Mouse (Mus musculus): ENCODE results near the gene Sfxn5.
A peak's percentile ranks its signal among the peaks of the same experiment; 100 is the strongest.

The Sfxn5 gene

DNA sequence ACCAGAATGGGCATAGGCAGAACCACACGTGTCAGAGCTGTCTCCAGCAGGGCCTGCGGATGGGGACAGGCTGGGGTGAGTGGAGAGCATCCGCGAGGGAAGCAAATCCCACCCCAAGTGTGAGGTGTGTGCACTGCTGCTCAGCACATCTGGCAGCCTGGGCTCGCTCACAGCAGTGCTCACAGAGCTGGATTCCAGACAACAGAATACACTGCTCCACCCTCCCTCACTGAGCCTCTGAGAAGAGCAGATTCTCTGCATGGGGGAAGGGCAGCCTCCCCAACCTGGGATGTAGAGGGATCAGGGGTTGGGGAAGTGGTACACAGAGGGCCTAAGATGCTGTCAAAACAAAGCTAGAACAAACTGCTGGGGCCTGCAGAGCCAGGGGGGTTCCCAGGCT, 98.4 kb downstream of the Sfxn5 start:
- DNase-seq (ENCODE audit: low spot score in 2 of 2), result no peak

DNA sequence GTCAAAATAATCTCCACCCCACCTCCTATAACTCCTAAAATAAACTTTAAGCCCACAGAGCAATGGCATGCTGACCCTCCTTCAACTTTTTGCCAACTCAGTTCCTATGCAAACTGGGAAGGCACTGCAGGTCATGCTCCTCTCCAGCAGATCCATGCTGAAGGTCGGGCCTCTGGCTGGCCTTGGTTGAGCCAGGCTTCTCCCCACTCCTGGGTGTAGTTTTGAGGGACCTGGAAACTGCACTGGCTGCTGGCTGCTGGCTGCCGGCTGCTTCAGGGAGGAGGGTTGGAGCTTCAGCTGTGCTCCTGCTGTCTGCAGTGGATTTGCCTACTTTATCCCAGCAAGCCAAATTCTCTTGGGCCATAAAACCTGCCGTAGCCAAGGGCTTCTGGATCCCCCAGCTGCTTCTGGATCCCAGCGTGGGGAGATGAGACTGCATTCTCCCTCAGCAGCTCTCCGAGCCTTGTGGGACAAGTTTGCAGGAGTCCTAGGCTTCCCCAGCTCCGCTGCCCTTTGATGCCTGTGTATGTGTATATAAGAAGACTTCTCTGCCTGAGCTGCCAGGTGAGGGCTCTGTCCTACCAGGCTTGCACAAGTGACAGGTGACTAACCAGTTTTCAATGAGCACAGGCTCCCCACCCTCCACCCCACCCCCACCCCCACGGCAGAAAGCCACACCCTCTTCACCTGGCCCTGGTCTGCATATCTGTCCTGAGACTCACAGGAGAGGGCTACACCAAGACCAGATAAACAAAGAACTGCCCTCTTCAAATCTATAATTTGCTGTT, 100.2 kb downstream of the Sfxn5 start:
- no peak for DNase-seq (ENCODE audit: low spot score in 2 of 2)

DNA sequence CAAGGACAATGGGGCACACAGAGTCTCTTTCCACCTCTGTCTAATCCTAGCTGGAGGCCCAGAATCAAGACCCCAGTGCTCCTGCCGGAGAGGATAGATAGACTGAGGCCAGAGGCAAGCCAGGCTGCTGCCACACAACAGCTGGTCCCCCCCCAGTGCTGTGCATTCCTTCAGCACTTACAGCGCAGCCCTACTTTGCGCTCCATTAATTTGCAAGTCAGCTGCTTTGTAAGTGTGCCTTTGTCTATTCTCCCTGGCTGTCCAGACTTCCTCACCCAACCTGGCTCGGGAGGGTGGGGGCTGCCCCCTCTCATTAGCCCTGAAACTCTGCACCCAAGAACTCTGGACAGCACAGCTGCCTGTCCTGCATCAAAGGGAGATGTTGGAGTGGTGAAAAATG, 101.2 kb downstream of the Sfxn5 start:
- no peak for DNase-seq (ENCODE audit: low spot score in 2 of 2)

DNA sequence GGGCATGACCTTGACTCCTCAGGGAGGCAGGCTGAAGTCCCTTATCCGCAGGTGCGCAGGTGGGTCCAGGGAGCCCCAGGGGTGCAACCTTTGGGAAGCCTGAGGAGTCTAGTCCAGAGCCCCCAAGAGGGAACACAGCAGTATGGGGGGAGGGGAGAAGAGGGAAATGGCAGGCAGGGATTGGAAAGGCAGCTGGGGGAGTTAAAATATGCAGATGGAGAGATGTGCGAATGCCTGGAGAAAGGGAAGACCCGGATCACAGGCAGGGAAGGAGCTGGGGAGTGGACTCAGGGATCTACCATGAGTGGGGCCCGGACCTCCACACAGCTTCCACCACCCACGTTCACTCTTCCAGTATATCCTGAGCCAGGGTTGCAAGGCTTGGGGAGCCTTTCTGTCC, 101.8 kb downstream of the Sfxn5 start:
- DNase-seq (ENCODE audit: low spot score in 2 of 2), result peak; percentile 64 to 71

DNA sequence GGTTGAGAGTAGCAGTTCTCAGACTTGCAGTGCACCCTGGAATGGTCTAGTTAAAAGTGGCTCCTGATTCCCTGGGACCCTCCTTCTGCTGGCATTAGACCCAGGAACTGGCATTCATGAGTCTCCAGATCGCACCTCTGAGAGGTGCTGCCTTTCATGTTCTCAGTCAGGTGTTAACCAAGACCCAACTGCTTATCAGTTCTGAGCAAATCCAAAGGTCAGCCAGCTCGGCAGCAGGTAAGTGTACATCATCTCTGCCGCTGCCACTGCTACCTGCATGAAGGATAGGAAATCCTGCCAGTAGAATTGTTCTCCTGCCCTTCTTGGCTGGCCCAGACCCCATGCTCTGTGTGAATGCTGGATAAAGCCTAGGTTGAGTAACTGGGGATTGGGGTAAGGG, 102.5 kb downstream of the Sfxn5 start:
- no peak for DNase-seq (ENCODE audit: low spot score in 2 of 2)

DNA sequence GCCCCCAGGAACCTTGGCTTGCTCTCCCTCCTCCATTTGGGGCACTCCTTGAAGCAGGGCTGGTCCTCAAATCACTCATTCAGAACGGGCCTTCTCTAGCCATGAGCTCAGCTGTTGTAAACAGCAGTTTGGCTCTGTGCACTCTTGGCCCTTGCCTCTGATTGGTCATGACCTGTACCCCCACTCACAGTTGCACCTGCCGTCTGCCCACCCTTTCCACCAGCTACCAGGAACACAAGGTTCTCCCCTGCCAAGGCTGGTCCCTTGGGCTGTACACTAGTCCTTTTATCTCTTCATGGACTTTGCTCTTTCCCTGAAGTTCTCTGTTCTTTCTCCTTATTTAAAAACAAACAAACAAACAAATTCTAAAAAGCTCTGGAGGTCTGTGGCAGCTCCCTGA, 105.7 kb downstream of the Sfxn5 start:
- no peak for DNase-seq (ENCODE audit: low spot score in 2 of 2)

DNA sequence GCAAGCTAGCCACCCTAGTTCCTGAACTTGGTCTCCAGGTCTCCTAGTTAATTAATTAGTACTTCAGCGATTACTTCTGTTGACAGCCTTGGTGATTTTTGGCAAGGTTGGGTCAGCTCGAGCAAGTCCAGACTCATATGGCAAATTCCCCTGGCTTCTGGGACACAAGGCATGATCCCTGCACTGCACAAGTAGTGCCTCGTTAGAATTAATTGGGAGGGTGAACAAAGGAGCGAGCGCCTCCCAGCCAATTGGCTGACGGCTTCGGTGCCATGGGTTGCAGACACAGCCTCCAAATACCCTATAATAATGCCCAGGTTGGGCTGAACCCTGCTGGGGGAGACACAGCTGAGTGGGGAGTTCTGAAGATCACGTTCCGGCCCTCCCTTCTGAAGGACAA, 106.7 kb downstream of the Sfxn5 start:
- no peak for DNase-seq (ENCODE audit: low spot score in 2 of 2)

DNA sequence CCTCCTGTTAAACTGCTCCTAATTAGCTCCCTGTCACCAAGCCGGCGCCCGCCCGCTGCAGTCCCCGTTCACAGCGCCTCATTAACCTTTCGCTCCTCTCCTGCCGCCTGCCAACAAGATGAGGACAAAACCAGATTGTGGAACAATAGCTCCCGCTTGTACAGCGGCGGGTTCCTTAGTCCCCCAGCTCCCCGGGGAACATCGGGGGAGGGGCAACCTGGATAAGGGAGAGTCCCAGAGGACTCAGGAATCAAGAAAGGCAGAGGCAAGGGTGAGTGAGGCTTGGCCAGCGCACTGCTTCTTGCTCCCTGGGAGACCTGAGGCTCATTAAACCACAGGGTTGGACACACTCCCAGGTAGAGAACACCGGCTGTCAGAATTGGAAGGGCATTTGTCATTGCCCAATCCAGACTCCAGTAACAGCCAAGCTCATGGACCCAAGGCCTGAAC, 108.8 kb downstream of the Sfxn5 start:
- no peak for DNase-seq (ENCODE audit: low spot score in 2 of 2)

DNA sequence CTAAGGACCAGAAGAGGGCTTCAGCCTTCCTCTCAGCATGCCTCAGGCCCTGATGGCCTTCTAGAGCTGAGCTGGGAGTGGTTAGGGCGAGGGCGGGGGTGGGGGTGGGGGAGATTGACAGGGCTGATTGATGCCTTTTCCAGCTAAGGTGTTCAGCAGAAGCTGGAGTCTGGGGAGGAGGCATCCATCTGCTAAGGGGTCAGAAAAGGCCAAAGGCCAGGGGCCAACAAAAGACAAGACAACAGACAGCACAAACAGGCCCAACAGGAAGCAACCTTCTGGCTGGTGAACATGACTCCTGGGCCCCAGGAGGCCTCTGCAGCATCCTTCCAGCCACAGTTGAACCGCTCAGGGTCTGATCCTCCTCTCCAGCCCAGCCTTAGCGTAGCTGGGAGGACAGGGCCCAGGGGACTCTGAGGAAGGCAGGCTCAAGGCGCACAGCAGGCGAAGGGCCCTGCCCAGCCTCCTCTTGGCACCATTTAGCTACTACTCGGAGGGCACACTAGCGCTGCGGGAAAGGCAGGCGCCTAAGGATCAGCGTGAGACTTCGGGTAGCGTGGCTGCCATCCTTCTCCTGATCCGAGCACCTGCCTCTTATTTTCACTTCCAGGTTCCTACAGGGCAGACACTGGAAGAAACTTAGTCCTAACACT, 109.6 kb downstream of the Sfxn5 start:
- no peak for DNase-seq (ENCODE audit: low spot score in 2 of 2)

DNA sequence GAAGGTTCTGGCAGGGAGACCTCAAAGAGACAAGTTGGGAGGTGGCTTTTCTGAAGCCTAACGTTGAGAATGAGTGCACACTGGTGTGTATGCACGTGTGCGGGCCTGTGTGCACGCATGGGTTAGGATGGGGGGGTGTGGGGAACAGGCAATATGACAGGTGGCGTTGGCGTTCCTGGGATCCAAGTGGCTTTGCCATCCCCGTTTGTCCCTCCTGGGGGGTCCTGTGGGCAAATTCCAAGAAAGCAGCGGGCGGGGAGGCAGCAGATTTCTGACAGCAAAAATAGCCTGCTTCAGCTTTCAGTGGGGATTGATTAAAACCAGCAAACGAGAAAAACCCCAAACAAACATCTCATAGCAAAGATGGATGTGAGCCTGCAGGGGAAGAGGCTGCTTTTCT, 110.7 kb downstream of the Sfxn5 start:
- DNase-seq (ENCODE audit: low spot score in 2 of 2), result no peak

DNA sequence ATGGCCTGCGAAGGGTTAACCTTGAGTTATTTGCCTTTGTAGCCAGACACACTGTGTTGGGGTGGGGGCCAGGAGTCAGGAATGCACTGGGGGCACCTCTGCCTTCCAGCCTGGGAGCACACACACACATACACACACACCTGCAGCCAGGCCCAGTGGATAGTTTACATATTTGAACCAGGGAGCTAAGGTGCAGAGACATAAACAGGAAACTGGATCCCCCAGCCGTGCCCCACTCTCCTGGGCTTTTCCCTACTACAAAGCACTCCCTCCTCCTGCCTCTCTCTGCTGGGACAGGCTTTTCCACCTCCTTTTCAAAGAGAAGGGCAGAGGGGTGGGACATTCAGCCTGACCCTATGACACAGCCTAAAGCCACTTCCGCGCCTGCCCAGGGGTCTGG, 112.3 kb downstream of the Sfxn5 start:
- DNase-seq (ENCODE audit: low spot score in 2 of 2), result no peak

DNA sequence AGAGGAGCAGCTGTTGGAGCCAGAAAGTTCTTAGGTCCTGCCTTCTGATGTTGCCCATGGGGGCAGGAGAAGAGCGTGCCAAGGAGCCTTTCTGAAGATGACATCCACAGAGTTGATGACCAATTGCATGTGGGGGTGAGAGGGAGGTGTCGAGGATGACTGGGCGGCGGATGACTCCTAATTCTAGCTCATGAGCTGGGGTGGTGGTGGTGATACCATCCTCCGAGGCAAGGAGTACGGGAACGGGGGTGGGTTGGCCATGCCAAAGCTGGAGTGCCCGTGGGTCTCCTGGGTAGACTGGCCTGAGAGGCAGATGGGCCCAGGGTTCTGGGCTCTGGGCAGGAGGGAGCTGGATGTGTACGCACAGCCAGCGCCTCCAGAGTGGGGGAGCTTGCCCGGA, 113.5 kb downstream of the Sfxn5 start:
- no peak for DNase-seq (ENCODE audit: low spot score in 2 of 2)

DNA sequence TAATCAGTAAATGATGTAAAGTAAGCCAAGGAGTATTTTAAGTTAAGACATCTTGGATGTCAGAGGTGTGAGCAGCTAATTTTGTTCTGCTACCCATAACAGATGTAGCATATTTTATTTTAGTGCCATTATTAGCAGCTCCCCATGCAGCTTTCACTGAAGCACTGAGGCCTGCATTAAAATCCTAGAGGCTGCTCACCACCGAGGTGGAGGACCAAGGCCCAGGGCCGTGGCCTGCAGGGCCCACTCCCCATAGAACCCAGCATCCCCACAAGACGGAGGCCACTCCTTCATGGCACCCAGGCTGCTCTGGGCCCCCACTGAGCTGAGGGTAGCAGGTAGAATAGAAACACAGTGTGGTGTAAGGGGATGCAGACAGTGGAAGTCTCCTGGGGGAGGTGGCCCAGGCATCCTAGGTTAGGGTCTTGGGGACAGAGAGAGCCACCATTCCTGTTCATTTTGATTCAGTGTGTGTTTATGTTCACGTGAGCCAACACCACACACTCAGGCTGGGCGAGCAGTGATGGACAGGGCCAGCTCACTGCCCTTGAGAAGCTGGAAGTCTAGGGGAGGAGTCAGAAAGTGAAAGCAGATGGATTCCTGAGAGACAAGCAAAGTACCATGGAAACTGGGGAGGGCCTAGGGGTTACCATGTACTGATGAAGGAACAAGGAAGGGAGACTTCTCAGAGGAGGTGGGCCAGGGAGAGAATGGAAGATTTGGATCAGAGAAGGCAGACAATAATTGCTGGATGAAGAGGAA, 114.4 kb downstream of the Sfxn5 start:
- no peak for DNase-seq (ENCODE audit: low spot score in 2 of 2)

DNA sequence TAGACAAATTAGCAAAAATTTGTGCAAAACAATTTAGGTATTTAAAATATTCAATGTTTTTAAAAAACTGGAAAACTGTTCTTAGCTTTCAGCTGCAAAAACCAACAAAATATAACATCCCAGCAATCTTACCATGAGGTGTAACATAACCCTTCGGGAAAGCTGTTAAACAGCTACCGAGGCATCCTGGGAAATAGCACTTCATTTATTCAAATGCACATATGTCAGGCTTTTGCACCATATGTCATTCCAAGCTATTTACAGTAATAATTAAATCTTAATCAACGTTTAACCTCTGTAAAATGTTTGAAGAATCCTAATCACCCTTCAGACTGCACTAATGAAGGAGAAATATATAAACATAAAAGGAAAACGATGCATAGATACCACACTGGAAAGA, 115.0 kb downstream of the Sfxn5 start:
- DNase-seq (ENCODE audit: low spot score in 2 of 2), result no peak

DNA sequence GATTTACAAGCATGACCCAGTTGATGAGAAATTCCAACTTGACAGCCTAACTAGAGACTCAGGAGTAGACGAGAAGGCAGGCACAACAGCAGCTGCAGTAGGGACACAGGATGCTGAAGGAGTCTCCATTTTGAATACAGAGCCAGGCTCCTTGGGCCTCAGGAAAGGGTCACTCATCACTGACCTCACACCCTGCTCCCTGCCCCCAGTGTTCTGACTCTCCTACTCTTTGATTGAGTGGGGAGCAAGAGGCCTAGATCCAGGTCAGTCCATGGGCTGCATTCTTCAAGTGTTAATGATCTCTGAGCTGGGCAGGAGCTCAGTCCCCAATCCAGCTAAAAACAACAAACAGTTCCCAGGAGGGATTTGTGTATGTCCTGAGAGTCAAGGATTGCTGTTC, 122.5 kb downstream of the Sfxn5 start:
- no peak for DNase-seq (ENCODE audit: low spot score in 2 of 2)

DNA sequence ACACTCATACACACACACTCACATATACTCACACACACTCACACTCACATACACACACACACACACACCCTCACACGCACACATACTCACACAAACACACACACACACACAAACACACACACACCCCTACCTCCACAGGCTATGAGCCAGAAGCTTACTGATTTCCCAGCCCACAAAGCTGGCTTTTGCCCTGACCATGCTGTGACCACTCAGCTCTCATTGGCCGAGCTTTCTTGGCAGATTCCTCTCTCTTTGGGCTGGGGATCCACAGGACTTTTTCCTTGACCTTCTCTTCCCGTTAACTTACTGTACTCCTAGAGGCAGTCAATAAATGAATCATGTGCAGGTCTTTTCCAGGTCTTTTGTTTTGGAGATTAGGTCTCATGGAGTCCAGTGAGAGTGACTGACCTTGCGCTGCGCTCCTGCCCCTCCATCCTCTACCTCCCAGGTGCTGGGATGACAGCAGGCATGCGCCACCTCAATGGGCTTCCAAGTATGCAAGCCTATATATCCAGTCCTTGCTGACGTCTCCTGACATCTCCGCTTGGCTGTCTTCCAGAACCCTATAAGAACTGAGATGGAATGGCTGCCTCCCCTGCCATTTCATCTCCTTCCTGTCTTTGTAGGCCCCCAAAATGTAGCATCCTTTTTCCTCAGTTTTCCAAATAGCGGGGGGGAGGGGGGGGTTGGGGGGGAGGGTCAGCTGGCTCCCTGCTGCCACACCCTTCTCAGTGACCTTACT, 123.8 kb downstream of the Sfxn5 start:
- no peak for DNase-seq (ENCODE audit: low spot score in 2 of 2)

DNA sequence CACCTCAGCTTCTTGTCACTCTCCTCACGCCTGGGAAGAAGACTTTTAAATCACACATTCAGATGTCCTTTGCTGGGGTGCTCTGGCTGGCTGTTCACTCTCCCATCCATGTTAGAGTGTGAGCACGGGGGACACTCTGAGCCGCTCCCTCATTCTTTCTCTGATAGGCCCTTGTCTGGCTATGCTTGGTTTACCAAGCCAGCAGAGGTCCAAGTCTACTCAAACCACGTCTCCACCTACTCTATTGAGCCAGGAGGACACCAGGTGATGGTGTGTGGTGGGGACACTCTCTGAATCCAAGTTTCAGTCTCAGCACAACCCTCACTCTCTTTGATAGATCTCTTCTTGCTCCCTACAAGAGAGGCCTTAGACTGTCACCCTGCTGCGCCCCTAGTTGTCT, 125.9 kb downstream of the Sfxn5 start:
- DNase-seq (ENCODE audit: low spot score in 2 of 2), result no peak

DNA sequence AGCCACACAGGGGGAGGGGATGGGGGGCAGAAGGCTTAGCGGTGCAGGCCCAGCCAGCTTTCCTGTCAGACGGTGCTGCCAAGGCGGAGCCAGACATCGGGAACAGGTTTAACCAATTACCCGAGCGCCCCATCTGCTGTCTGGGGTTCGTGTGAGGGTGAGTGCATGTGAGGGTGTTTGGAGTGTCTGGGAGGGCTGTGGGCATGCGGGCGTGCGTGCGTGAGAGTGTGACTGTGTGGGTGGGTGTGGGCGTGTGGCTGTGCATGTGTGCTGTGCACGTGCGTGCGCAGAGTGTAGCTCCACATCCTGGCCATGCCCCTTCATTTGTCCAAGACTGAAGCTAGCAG, 126.3 kb downstream of the Sfxn5 start:
- DNase-seq (ENCODE audit: low spot score in 2 of 2), result peak; percentile 71 to 80

DNA sequence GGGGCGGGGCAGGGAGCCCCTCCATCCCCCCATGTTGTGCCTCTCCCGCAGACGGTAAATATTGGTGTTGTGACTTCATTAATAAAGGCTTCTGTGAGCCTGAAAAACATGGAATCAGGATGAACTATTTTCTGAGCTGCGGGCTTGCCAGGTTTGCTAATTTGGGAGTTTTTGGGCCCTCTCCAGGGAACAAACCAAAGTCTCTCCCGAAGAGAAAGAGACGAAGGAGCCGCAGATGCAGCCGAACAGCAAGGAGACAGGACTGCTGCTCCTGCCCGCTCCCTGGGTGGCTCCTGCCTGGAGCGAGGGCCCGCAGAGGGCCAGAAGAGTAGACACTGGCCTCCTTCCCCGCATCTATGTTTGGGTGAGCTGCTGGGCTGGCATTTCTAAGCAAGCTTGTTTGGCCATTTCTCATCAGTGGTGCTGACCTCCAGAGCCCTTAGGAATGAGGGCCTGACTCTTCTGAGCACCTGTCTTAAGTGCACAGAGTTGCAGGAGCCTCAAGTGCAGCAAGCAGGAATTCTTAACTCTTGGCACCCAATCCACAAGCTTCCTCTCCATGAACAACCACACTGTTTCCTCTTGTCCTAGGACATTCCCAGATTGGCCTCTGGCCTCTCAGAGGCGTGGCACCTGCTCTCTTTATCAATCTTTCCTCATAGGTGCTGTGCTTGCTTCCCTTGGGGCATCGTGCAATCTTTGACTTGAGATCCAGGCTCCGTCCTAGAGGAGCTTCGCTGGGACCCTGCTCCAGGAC, 126.9 kb downstream of the Sfxn5 start:
- DNase-seq (ENCODE audit: low spot score in 2 of 2), result peak; percentile 77 to 78

DNA sequence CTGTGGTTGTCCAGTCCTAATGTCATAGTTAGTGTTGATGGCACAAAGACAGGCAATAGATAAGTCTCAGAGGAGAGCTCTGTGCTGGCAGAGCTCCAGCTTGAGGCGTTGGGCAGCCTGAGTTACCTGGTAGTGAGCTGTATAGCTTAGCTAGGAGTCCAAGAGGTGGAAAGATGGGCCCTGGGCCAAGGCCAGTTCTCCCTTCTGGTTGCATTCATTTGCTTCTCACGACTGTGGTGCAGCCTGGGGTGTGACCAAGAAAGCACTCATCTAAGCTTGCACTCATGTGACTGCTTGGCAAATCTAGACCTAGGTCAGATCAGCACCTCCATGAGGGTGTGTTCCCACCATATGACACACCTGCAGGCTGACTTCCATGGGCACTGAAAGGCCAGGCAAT, 135.3 kb downstream of the Sfxn5 start:
- DNase-seq (ENCODE audit: low spot score in 2 of 2), result peak in 1 of 2 experiments; percentile 34

All from right cerebral cortex, postnatal 10 days (tissue).